Mouse (Mus musculus) lung, adult 2 months (tissue): ENCODE data around the gene Slc12a3. TPM values are rescaled to one million over a fixed set of nuclear protein-coding genes. Genes with fewer than 3 reads are reported as not detected.

Experiments
- DNase-seq: peaks from one replicate; pipeline ENCODE4 v3.0.0; 2022
- H3K4me1 ChIP-seq: fragments of 200-500 bp; 2 replicates; pipeline ENCODE4 v1.6.1; 2011; ENCODE audit warnings: low read length; ENCODE audit not compliant: control insufficient read depth, insufficient read depth
- H3K4me3 ChIP-seq: fragments of 200-500 bp; replicated peaks from 2 replicates; pipeline ENCODE3; 2011; ENCODE audit warnings: low read depth, mild to moderate bottlenecking, control low read depth, low read length; ENCODE audit errors: extremely low read depth
- CTCF ChIP-seq: fragments of 200-500 bp; IDR thresholded peaks from 2 replicates; pipeline ENCODE4 v1.5.1; 2011; ENCODE audit warnings: mild to moderate bottlenecking, low read length, control low read depth; ENCODE audit not compliant: insufficient read depth
- POLR2A ChIP-seq: fragments of 200-500 bp; IDR thresholded peaks from 2 replicates; pipeline ENCODE4 v1.6.1; 2011; ENCODE audit warnings: low read depth, mild to moderate bottlenecking, control low read depth, low read length, borderline replicate concordance; ENCODE audit errors: extremely low read depth
- WGBS: fragments of 180-500 bp; shearing (Covaris S2); methylation state at CpG from one replicate; pipeline ENCODE4 v1.1.7; 2018; 5-methylcytosine and 5-hydroxymethylcytosine counted together
- polyA plus RNA-seq: library from polyadenylated mRNA; depleted of rRNA; stranded (reverse); fragments of >200 nt; gene quantifications from 2 replicates; pipeline ENCODE4 v1.2.3, GENCODE M21; 2012; rRNA removed

Gene Slc12a3
- polyA plus RNA-seq = 0.27 and 0.29 TPM in 2 replicates

DNA sequence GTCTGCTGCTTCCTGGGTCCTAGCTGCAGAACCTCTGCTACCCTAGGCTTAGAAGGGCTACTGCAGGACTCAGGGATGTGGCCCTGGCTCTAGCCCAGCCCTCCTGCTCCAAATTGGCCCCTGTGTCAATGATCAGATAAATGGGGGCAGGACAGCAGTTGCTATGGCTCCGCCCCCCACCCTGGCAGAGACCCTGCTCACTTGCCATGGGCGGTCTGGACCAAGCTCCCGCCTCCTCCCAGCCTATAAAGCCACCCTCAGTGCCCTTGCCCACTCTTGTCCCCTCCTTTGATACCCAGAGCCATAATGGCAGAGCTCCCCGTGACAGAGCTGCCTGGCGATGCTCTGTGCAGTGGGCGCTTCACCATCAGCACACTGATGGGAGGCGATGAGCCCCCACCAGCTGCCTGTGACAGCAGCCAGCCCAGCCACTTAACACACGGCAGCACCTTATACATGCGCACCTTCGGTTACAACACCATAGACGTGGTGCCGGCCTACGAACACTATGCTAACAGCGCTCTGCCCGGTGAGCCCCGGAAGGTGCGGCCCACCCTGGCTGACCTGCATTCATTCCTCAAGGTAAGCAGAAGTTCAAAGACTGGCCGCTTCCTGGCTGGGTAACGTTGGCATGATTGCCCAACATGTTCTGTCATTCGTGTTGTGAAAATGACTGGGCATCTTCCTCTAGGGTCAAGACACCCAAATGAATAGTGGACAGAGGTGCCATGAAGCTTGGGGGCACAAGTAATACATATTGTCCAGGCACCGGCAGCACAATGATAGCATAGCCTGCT lies at the start of gene Slc12a3:
TSS of gene Slc12a3 (plus strand) at position 270 of the 797 bp plus-strand sequence.
- TF ChIP-seq CTCF (no peak), POLR2A (no peak)
- Histone ChIP-seq H3K4me3 (no peak within 1 kb of the TSS), H3K4me1 (no peaks in the 10 kb centered on the region)
- no peak for DNase-seq
- WGBS = 81% methylated on average over 21 of the region's 21 CpGs

DNA sequence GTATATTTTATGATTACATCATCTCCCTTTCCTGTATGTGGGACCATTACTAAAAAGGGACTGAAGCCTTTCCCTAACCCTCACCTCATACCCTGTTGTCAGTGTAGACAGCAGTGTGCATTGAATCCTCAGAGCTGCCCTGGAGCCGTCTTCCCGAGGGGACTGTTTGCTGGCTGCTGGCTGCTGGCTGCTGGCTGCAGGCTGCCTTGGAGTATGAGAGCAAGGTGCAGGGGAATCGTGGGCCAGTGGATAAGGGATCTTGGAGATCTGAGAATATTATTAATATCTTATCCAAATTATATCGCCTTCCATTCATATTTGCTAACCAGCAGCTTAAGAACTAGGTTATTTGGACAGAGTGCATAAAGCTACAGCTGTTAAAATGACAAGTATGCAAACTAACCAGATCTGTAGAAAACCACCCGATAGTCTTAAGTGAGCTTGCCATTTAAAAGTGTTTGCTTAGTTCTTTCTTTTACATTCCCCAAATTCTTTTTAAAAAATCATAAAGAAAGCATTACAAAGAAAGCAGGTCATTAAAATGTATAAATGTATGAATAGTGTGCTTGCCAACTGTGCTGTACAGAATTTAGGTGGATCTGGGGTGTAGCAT lies 48.9 kb upstream of the Slc12a3 start:
- no peak overlapping the region for H3K4me3 ChIP-seq
- 57% methylated on average over 5 of the region's 5 CpGs for WGBS
- peaks cover 2% of the 10 kb centered on the region; the same call in 1 of the 2 replicates for H3K4me1 ChIP-seq
- TF ChIP-seq CTCF (no peak), POLR2A (no peak)
- DNase-seq = no peak

DNA sequence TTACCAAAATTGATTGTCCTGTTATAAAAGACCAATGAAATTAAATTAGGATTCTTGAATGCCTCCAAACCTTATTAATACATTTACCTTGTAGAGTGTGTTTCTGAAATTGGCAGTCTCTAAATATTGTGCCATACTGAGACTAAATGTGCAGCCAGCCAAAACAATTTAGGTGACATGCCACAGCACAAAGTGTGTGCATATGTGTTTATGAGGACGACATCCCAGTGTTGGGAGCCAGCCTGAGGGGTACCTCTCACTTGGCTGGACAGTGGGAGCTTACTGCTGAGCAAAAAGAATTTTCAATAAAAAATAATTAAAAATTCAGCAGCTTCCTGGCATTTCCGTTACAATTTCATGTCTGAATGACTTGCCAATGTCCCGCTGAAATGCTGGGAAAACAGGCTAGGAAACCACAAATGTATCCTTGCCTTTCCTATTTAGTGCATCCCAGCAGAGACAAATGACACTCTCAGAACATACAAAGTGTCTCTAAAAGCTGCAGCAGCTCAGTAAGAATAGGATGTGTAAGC lies 46.5 kb upstream of the Slc12a3 start:
- 80% methylated on average over 3 of the region's 3 CpGs for WGBS
- TF ChIP-seq CTCF (no peak), POLR2A (no peak)
- peaks cover 2% of the 10 kb centered on the region; the same call in 1 of the 2 replicates for H3K4me1 ChIP-seq
- H3K4me3 ChIP-seq = no peak overlapping the region
- DNase-seq = no peak

DNA sequence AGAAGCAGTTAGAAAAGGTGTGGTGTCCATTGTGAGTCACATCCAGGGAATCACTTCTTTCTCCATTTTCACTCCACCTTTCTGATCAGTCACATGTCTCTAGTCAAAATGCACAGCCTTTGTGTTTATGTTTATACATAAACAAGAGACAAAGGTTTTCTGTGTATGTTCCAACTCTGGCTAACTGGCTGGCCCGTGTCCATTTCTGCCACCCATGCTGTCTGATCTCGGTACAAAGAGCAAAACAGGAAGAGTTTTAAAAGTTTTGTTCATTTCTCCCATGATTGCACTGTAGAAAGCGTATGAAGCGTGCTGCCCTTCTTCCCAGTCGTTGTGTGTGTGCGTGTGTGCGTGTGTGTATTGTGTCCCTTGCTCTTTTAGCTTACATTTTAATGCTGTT lies 44.8 kb upstream of the Slc12a3 start:
- peaks cover 2% of the 10 kb centered on the region; the same call in 1 of the 2 replicates for H3K4me1 ChIP-seq
- TF ChIP-seq CTCF (no peak), POLR2A (no peak)
- H3K4me3 ChIP-seq = no peak overlapping the region
- DNase-seq = no peak
- 50% methylated on average over 7 of the region's 7 CpGs for WGBS

DNA sequence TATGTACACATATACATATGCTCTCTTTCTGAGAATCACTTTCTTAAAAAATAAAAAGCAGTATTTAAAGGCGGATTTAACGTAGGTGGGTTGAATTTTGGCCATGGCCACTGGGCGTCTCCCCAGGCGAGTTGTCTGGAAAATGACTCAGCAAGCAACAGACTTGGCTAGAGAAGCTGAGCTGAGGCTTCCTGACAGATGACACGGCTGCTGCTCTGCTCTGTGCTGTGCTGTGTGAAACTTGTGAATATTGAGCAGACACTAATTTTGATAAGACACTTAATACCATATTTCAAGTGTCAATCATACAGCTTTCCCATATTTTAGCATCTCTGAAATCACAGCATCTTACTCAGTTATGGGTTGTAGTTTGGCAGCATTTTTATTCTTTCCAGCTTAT lies 38.4 kb upstream of the Slc12a3 start:
- Histone ChIP-seq H3K4me3 (no peak overlapping the region), H3K4me1 (no peaks in the 10 kb centered on the region; the same call in 1 of the 2 replicates)
- no peak for TF ChIP-seq CTCF
- TF ChIP-seq POLR2A = no peak
- no peak for DNase-seq
- WGBS = 79% methylated on average over 5 of the region's 5 CpGs

DNA sequence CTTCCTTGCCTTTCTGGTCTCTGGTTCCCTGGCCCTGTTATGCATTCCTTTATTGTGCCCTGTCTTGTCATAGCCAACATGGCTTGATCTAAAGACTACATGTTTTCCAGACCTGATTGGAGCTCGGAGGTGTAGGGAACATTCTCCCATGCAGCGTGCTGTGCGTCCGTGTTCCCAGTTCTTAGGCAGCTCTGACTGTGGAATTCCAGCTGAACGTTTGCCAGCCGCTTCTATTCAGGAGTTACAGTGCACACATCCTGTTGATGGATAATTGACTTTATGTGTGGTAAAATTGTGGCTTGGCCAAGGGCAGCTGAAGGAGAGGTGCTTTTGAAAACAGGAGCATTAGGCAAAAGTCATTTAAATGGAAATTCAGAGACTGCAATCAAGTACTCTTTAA lies 36.9 kb upstream of the Slc12a3 start:
- TF ChIP-seq CTCF (no peak), POLR2A (no peak)
- Histone ChIP-seq H3K4me3 (no peak overlapping the region), H3K4me1 (peaks cover 3% of the 10 kb centered on the region)
- WGBS = 37% methylated on average over 6 of the region's 6 CpGs
- DNase-seq = no peak

DNA sequence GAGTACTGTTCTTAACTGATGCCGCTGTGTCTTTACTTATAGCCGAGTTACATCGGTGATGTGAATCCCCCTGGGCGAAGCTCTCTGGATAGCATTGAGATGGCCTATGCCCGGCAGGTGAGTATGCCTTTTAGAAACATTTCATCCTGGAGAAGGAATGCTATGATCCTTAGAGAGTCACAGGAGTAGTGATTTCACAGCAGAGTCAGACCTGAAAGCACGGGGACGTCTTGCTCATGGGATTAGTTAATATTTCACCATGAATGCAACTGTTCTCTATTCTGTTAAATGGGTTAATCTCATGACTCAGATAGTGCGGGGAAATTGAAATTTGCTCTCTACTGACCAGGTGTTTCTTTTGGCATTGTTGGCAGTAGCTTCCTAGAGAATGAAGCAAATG lies 36.4 kb upstream of the Slc12a3 start:
- 86% methylated on average over 8 of the region's 8 CpGs for WGBS
- no peak overlapping the region for H3K4me3 ChIP-seq
- H3K4me1 ChIP-seq = peaks cover 3% of the 10 kb centered on the region
- no peak for DNase-seq
- TF ChIP-seq CTCF = no peak
- no peak for TF ChIP-seq POLR2A

DNA sequence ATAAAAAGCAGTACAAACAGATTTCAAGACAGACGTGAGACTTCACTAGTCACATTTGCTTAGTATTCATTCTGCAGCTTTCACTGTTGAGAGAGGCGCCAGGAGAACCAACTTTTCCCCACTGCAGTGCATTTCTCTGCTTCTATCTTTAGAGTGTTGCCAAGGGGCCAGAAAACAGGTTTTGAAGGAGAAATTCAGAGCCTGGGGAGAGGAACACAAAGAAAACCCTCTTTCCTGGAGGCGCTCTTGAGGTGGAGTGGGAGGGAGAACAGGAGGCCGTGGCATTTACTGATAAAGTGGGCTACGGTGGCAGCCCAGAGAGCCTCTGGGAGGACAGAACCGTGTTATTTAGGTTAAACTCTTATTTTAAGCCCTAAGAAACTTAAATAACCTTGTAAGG lies 33.3 kb upstream of the Slc12a3 start:
- no peak for DNase-seq
- Histone ChIP-seq H3K4me3 (no peak overlapping the region), H3K4me1 (peaks cover 3% of the 10 kb centered on the region)
- 65% methylated on average over 6 of the region's 6 CpGs for WGBS
- TF ChIP-seq POLR2A (no peak), CTCF (no peak)

DNA sequence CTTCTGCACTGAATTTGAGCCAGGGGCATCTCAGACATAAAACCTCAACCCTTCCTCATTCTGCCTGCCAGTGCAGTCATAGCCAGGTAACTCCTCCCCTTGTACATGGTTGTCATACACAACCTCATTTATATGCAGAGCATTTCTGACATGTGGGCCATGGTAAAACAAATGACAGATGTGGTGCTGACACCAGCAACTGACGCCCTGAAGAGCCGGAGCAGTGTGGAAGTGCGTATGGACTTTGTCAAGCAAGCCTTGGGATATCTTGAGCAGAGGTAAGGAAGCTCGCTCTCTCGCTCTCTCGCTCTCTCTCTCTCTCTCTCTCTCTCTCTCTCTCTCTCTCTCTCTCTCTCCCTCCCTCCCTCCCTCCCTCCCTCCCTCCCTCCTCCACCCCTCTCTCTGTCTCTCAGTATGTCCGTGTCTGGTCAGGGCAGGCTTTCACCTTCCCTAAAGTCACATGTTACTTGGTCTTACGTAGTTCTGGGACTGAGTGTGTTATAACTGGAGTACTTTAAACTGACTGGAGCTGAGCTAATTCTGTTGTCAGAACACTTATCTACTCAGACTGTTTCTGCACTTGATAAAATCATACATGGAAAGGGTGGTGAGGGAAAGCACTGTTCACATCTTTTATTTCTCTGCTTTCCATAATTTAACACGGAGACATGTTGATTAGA lies 32.5 kb upstream of the Slc12a3 start:
- no peak for TF ChIP-seq CTCF
- TF ChIP-seq POLR2A = no peak
- peaks cover 3% of the 10 kb centered on the region for H3K4me1 ChIP-seq
- no peak overlapping the region for H3K4me3 ChIP-seq
- no peak for DNase-seq
- WGBS = 71% methylated on average over 9 of the region's 9 CpGs
